Mouse (Mus musculus): ENCODE data around the gene Tbpl1. TPM values are rescaled to one million over a fixed set of nuclear protein-coding genes. Genes with fewer than 3 reads are reported as not detected.

Gene Tbpl1
- polyA plus RNA-seq, 1 experiment from 2014 or later: 30.4 TPM

DNA sequence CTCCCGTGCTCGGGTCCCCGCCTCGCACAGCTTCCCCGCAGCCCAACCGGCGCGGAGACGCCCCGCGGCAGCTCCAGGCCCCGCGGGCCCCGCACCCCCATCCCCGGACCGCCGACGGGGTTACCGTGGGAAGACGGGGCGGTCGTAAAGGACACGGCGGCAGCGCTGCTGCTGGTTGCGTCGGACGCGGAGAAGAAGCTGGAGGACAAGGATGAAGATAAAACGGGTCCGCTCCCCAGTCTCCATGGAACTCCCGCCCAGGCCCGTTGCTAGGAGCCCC lies 806 bp downstream of the Tbpl1 start:
- peak overlapping the region; percentile 85 for H3K4me3 ChIP-seq (ENCODE audit: low read depth, low read length)
- WGBS: under 1% methylated on average over 33 of the region's 33 CpGs
- peak overlapping the region; percentile 95 for H3K27ac ChIP-seq (replicated peaks)
- no peaks in the 10 kb centered on the region for H3K36me3 ChIP-seq (ENCODE audit: control insufficient read depth, insufficient read depth, low read length)
- H3K9me3 ChIP-seq (ENCODE audit: control insufficient read depth, low read length): no peaks in the 10 kb centered on the region
- H3K4me1 ChIP-seq (replicated peaks; ENCODE audit: control insufficient read depth, insufficient read depth): peaks cover 5% of the 10 kb centered on the region; the same call in 1 of the 2 replicates
- peak overlapping the region; percentile 97 for H3K9ac ChIP-seq (ENCODE audit: low read length)
- no peak for TF ChIP-seq EP300 (optimal IDR thresholded peaks at IDR 0.05)
- TF ChIP-seq CTCF (IDR thresholded peaks at IDR 0.05; ENCODE audit: low read depth): no peak
- no peaks in the 10 kb centered on the region for H3K27me3 ChIP-seq (ENCODE audit: control insufficient read depth, insufficient read depth, low read length)
- H3K4me2 ChIP-seq (replicated peaks; ENCODE audit: low read depth): peak overlapping the region; percentile 93
- ATAC-seq (ENCODE audit: low FRiP score, low TSS enrichment) (0 out of 2 replicates have a peak, but pooled peaks have one; percentile 49), DNase-seq (ENCODE audit: low spot score) (peak; percentile 64)

DNA sequence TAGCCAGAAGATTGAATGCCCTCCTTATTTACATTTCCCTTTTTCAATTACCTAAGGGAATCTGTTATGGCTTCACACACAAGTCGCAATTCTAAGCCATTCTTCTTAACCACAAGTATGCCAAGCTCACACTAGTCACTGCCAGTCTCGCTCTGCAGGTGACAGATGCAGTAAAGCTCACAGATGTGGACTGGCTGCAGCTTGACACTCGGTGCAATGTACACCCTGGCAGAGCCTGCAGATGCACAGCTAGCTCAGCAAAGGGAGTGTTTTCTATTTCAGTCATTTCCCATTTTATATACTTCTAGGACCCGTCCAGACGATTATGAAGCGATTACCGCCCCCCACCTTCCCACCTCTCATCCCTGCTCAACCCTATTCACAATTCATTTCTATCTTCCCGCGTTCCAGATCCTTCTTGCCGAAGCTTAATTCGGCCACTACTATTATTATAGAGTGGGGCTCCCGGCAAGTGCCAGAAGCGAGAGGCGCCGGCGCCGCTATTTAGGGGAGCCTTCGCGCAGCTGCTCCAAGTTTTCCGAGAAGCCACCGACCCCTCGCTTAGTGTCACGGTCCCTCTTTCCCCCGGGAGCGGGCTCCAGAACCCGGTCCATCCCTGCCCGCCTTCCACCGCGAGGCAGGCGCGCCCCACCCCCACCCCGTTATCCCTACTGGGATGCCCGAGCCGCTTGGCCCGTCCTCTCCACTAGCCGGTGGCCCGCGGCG lies 1.3 kb downstream of the Tbpl1 start:
- H3K36me3 ChIP-seq (ENCODE audit: control insufficient read depth, insufficient read depth, low read length): no peaks in the 10 kb centered on the region
- H3K9ac ChIP-seq (ENCODE audit: low read length): peak overlapping the region; percentile 97
- no peaks in the 10 kb centered on the region for H3K9me3 ChIP-seq (ENCODE audit: control insufficient read depth, low read length)
- peak; percentile 68 for ATAC-seq (ENCODE audit: low FRiP score, low TSS enrichment)
- H3K27me3 ChIP-seq (ENCODE audit: control insufficient read depth, insufficient read depth, low read length): no peaks in the 10 kb centered on the region
- peaks cover 5% of the 10 kb centered on the region; the same call in 1 of the 2 replicates for H3K4me1 ChIP-seq (replicated peaks; ENCODE audit: control insufficient read depth, insufficient read depth)
- no peak for TF ChIP-seq CTCF (IDR thresholded peaks at IDR 0.05; ENCODE audit: low read depth)
- no peak for DNase-seq (ENCODE audit: low spot score)
- under 1% methylated on average over 35 of the region's 39 CpGs for WGBS
- peak overlapping the region; percentile 85 for H3K4me3 ChIP-seq (ENCODE audit: low read depth, low read length)
- H3K4me2 ChIP-seq (replicated peaks; ENCODE audit: low read depth): peak overlapping the region; percentile 93
- peak overlapping the region; percentile 95 for H3K27ac ChIP-seq (replicated peaks)

DNA sequence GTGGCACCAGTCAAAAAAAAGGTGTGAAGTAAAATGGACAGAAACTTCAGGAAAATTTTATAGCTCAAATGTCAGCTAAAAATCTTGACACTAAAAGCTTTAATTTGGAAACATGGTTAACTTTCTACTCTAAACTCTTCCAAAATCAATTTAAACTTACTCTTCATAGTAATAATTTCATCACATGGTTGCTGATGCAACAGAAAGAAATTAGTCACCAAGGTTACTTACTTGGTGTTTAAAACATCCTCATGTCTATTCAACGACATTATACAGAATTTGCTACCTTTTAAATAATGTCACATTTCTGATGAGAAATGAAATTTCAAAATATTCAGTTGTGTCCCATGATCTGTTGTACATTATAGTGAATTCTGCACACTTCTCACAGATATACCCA lies 3.5 kb downstream of the Tbpl1 start:
- ATAC-seq (ENCODE audit: low FRiP score, low TSS enrichment): no peak

DNA sequence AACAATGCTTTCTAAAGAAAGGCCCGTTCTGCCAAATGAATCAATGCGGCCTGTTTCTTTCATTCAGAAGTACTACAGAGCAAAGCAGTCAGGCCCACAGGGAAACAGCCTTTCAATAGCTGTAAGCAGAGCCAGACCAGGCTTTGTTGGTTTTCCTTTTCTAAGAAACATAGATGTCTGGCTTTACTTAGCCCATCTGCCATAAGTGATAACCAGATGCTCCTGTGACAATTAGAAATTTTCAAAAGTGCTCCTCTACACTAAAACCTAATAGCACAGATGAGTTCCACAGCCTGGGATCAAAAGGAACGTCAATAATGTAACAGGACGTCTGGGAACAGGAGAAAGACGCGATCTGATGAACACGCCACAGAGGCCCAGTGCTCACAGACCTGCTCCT lies 5.4 kb downstream of the Tbpl1 start:
- Histone ChIP-seq H3K9me3 (ENCODE audit: control insufficient read depth, low read length) (no peaks in the 10 kb centered on the region), H3K4me1 (replicated peaks; ENCODE audit: control insufficient read depth, insufficient read depth) (peaks cover 7% of the 10 kb centered on the region; the same call in 1 of the 2 replicates), H3K27ac (replicated peaks) (no peak overlapping the region), H3K9ac (ENCODE audit: low read length) (no peak overlapping the region), H3K36me3 (ENCODE audit: control insufficient read depth, insufficient read depth, low read length) (no peaks in the 10 kb centered on the region), H3K27me3 (ENCODE audit: control insufficient read depth, insufficient read depth, low read length) (no peaks in the 10 kb centered on the region), H3K4me2 (replicated peaks; ENCODE audit: low read depth) (no peak overlapping the region), H3K4me3 (ENCODE audit: low read depth, low read length) (no peak overlapping the region)
- DNase-seq (ENCODE audit: low spot score): no peak
- WGBS: 85% methylated on average over 7 of the region's 7 CpGs
- TF ChIP-seq EP300 (optimal IDR thresholded peaks at IDR 0.05): no peak
- ATAC-seq (ENCODE audit: low FRiP score, low TSS enrichment): no peak

More for the DNA sequence above, 3.5 kb downstream of the Tbpl1 start:
- Histone ChIP-seq H3K36me3 (ENCODE audit: control insufficient read depth, insufficient read depth, low read length) (no peaks in the 10 kb centered on the region), H3K27me3 (ENCODE audit: control insufficient read depth, insufficient read depth, low read length) (no peaks in the 10 kb centered on the region), H3K4me2 (replicated peaks; ENCODE audit: low read depth) (no peak overlapping the region), H3K27ac (replicated peaks) (no peak overlapping the region), H3K4me1 (replicated peaks; ENCODE audit: control insufficient read depth, insufficient read depth) (peaks cover 5% of the 10 kb centered on the region; the same call in 1 of the 2 replicates), H3K9ac (ENCODE audit: low read length) (no peak overlapping the region), H3K9me3 (ENCODE audit: control insufficient read depth, low read length) (no peaks in the 10 kb centered on the region), H3K4me3 (ENCODE audit: low read depth, low read length) (no peak overlapping the region)
- TF ChIP-seq EP300 (optimal IDR thresholded peaks at IDR 0.05): no peak
- TF ChIP-seq CTCF (IDR thresholded peaks at IDR 0.05; ENCODE audit: low read depth): no peak
- no peak for DNase-seq (ENCODE audit: low spot score)
- 83% methylated on average over 1 of the region's 1 CpGs for whole genome bisulfite sequencing

DNA sequence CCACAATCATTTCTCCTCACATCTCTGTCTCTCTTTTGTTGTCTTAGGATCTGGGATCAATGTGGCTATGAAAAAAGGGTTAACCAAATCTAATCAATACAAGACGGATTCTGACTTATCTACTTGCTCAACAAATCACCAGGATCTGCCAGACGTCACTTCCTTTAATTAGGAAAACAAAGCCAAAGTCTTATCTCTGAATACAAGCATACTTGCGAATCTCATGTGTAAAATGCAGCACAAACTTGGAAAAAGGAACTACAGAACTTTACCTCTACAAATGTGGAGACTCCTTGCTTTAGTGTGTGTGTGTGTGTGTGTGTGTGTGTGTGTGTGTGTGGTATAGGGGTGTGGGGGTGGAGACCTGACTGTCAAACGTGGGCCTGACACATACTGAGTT lies 6.6 kb downstream of the Tbpl1 start:
- no peak for ATAC-seq (ENCODE audit: low FRiP score, low TSS enrichment)
- no peak overlapping the region for H3K4me3 ChIP-seq (ENCODE audit: low read depth, low read length)
- WGBS: 48% methylated on average over 4 of the region's 4 CpGs

DNA sequence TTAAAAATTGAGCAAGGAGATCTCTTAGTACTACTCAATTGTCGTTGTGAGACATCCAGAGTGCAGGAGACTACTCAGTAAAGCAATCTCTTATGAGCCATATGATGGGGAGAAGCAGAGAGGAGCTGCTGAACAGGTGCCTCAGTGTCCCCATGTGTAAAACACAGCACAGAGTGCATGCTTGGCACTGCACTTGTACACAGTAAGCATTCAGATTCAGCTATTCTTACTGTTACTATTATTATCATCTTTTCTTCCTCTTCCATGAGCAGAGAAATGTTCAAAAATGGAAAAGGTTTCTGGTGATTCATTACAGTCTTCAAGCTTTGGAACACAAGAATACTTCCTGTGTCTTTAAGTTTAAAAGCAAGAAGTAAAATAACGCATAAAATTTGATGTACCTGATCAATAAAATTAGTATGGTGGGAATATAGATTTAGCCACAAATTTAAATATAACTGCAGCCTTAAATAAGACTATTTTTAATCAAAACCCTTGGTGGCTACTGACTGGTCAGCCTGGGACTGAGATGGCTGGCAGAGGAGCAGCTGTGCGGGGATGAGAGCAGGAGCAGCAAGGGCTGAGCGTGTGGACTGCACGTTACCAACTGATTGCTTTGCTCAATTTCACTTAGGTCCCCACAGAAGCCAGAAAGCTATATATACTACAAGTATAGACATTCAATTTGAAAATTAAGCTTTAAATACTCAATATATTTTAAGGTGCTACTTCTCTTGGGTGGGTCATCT lies 10.8 kb downstream of the Tbpl1 start:
- Histone ChIP-seq H3K9ac (ENCODE audit: low read length) (no peak overlapping the region), H3K4me2 (replicated peaks; ENCODE audit: low read depth) (no peak overlapping the region), H3K4me3 (ENCODE audit: low read depth, low read length) (no peak overlapping the region), H3K9me3 (ENCODE audit: control insufficient read depth, low read length) (no peaks in the 10 kb centered on the region), H3K36me3 (ENCODE audit: control insufficient read depth, insufficient read depth, low read length) (no peaks in the 10 kb centered on the region), H3K4me1 (replicated peaks; ENCODE audit: control insufficient read depth, insufficient read depth) (0 out of 2 replicates have a peak, but pooled peaks cover 2% of the 10 kb centered on the region), H3K27me3 (ENCODE audit: control insufficient read depth, insufficient read depth, low read length) (no peaks in the 10 kb centered on the region), H3K27ac (replicated peaks) (no peak overlapping the region)
- TF ChIP-seq CTCF (IDR thresholded peaks at IDR 0.05; ENCODE audit: low read depth) (no peak), EP300 (optimal IDR thresholded peaks at IDR 0.05) (no peak)
- WGBS: 85% methylated on average over 5 of the region's 5 CpGs
- DNase-seq (ENCODE audit: low spot score) (no peak), ATAC-seq (ENCODE audit: low FRiP score, low TSS enrichment) (no peak)

More for the DNA sequence above, 6.6 kb downstream of the Tbpl1 start:
- no peak overlapping the region for H3K9ac ChIP-seq (ENCODE audit: low read length)
- H3K9me3 ChIP-seq (ENCODE audit: control insufficient read depth, low read length): no peaks in the 10 kb centered on the region
- DNase-seq (ENCODE audit: low spot score): no peak
- H3K4me1 ChIP-seq (replicated peaks; ENCODE audit: control insufficient read depth, insufficient read depth): peaks cover 7% of the 10 kb centered on the region; the same call in 1 of the 2 replicates
- no peaks in the 10 kb centered on the region for H3K36me3 ChIP-seq (ENCODE audit: control insufficient read depth, insufficient read depth, low read length)
- H3K4me2 ChIP-seq (replicated peaks; ENCODE audit: low read depth): no peak overlapping the region
- TF ChIP-seq CTCF (IDR thresholded peaks at IDR 0.05; ENCODE audit: low read depth) (no peak), EP300 (optimal IDR thresholded peaks at IDR 0.05) (no peak)
- no peak overlapping the region for H3K27ac ChIP-seq (replicated peaks)
- H3K27me3 ChIP-seq (ENCODE audit: control insufficient read depth, insufficient read depth, low read length): no peaks in the 10 kb centered on the region
